Mouse (Mus musculus): Measurements from ENCODE around the gene Fermt3.

The Fermt3 gene

GRCm38 (mm10) chr19:6971644-6972043 lies 47.6 kb downstream of the Fermt3 start:
- DNase-seq (ENCODE audit: low spot score) = peak; percentile 5

- no peak for DNase-seq (ENCODE audit: low spot score)
These were observed 48.7 kb downstream of the Fermt3 start for GRCm38 (mm10) chr19:6970460-6971085.

GRCm38 (mm10) chr19:6969665-6970381 lies 49.4 kb downstream of the Fermt3 start:
- no peak for DNase-seq (ENCODE audit: low spot score)

DNA sequence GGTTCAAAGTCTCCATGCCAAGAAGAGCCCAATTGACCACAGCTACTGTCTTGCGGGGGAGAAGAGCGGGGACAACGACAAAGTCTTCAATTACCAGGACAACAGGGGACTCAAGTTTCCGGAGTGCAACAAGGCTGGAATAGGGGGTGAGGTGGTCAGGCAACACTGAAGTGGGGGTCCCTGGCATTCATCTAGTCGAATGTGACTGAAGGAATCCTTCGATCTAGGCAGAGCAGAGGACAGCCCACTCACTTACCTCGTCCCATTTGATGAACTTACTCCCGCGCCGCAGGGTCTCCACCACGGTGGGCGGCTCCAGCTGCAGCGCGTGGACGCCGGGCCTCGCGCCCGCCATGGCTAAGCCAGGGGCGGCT lies 50.0 kb downstream of the Fermt3 start:
- DNase-seq (ENCODE audit: low spot score) = no peak

DNA sequence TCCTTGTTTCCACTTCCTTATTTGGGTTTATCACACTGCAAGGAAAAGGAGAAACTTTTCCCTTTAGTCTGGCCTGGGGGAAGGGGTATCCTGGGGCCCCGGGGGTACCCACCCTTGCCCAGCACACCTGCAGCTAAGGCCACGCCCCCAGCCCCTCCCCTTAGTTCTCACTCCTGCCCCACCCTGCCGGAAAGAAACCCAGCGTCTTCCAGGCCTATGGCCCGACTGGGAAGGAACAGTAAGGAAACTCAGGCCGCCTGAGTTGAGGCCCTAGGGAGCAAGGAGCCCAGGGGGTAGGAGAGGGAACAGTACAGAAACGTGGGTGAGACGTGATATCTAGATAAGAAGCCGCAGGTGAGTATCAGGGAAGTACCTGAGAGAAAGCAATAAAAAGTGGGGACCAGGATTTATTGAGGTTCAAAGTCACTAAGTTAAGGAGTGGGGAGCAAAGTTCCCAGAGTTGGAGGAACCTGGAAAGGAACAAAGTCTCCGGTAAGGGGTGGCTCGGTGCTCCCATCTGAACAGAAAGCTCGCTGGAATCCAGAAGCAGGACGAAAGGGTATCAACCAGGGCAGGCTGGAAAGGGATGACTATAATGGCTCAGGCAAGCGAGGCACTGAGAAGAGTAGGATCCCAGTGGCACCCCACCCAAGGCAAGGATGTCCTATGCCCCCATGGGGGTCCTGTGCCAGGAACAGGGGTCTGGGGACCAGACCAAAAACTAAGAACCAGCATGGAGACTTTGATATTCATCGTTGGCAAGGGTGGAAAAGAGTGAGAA lies 50.6 kb downstream of the Fermt3 start:
- DNase-seq (ENCODE audit: low spot score) = no peak

DNA sequence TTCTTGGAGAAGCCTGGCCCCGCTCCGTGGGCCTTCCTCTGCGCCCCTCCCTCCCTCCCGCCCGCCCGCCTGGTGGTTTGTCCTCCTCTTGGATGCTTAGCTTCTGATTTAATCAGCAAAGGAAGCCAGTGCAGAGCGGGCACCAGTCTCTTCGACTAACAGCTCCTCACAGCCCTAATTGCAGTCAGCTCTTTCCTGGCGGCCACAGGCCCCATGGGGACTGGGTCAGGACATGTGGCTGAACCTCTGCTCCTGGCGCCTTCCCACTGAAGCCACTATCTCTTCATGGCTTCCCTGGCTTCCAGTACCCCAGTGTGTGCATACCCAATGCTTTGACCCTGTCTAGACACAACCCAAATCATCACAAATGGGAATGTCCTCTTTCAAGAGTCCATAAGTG lies 62.8 kb downstream of the Fermt3 start:
- no peak for DNase-seq (ENCODE audit: low spot score)

DNA sequence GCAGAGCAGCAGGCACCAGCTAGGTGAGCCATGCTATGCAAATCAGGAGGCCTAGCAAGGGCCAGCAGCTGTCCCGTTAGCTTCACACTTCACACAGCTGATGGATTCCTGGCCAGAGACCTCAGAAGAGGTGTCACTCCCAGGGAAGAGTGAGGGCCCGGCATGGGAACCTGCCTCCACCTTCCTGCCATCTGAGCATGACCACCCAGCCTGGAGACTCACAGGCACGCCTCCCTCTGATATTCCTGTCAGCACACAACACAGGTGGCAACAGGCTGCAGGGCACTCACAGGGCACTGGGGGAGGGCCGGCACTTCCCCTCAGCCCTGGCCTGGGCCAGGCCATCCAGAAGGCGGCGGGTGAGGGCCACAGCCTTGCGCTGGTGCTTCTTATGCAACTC lies 63.8 kb downstream of the Fermt3 start:
- no peak for DNase-seq (ENCODE audit: low spot score)

DNA sequence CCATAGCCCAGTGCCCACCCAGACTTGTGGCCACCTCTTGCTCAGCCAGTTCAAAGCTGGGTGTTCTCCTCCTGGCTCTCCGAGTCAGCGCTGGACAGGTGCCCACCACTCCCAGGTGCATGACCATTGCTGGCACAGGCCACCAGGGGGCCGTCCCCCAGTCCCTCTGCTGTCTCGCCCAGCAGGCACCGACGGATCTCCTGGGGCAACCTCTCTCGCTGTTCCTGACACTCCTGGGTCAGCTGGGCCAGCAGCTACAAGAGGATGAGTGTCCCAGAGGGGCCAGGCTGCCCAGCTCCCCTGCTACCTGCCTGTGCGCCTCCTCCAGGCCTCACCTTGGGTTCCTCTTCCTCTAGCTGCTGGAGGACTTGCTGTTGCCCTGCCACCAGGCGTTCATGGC lies 65.2 kb downstream of the Fermt3 start:
- no peak for DNase-seq (ENCODE audit: low spot score)

GRCm38 (mm10) chr19:6952712-6953037 lies 66.6 kb downstream of the Fermt3 start:
- no peak for DNase-seq (ENCODE audit: low spot score)

DNA sequence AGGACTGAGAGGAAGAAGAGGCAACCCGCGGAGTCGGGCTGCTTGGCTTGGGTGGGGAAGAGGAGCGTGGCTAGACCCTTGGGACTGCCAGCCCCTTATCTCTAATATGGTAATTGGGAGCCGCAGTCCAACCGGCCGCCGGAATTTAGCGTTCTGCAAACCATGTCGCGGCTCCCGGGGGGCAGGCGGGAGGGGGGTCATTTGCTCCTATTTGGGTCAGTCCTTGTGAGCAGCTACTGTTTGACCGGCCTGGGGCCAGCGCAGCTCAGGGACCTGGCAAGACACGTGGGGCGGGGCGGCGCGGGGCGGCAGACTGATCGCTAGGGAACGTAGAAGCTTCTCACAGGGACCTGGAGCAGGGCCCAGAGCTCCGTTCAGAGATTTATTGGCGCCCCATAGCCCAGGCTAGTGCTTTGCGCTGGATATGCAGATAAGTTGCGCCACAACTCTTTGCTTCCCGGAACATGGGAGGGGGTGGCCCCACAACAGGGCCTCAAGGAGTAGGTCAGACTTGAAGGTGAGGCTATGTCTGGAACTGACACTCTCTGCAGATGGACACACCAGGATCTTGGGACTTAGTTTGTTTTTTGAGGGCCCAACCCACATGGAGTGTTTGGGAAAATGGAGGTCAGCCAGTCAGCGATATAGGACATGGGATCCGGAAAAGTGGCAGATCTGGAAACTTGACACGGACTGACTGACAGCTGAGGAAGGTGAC lies 67.1 kb downstream of the Fermt3 start:
- peak; percentile 76 for DNase-seq (ENCODE audit: low spot score)

DNA sequence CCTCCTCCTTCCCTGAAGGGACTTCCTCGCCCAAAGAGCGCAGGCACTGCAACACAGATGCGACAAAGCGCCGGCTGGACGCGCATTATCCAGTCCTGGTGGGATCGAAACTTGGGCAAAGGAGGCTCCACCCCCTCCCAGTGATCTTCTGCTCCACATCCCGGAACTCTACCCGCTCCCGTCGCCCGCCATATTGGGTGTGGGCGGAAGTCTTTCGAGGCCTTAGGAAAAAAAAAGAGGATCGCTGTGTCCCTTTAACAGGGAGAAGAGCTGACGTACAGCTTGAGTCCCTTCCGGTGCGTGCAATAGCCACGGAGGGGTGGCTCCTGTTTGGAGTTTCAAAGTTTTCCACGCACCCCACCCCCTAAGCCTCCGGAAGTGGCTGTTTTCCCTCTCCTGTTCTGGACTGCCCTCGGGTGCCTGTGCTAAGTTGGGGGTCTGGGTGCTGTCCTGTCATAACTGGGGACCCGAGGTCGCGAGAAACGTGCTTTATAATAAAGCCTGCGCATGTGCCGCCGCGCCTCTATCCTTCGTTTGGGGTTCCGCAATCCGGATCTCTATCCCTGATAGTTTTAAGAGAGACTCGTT lies 67.8 kb downstream of the Fermt3 start:
- DNase-seq (ENCODE audit: low spot score) = peak; percentile 95

- DNase-seq (ENCODE audit: low spot score) = peak; percentile 57
These were observed 68.6 kb downstream of the Fermt3 start for GRCm38 (mm10) chr19:6950613-6951153.

DNA sequence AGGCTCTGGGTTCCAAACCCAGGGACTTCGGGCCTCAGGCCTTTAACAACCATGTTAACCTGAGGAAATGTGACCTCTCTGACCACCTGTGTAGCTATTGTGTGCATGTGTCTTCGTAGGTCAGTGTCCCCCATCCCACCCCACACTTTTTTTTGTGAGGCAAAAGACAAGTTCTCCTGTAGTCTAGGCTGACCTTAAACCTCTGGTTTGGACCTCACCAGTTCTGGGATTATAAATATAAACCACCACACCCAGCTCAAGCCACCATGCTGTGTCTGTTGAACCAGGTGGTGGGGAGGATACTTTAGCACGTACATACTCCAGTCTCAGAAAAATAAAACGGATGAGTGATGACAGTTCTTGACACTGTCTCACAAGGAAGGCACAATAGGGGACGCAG lies 69.3 kb downstream of the Fermt3 start:
- DNase-seq (ENCODE audit: low spot score) = no peak

DNA sequence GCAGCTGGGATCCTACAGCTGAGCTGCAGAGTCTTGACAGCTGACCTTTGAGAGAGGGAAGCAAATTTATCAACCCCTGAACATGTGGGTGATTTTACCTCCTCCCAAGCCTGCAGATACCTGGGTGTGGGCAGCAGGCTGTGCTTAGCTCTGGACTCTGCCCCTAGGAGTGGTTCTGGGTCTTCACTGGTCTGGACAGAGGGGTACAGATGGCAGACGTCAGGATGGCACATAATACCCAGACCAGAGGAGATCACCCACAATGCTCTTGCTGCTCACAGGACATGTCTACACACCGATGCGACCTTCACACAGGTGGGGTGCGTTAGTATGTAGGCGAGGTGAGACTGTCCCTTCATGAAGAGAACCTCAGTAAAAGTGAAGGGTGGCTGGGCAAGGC lies 69.7 kb downstream of the Fermt3 start:
- DNase-seq (ENCODE audit: low spot score) = no peak

Measured in layer of hippocampus, adult 11-12 months (tissue).